Mouse (Mus musculus) CH12F3 (cell line): ENCODE results near the gene Uhrf1bp1l.
"Not testable (repeated sequence)": the region's sequence is repeated elsewhere in the genome, so short reads cannot be mapped to it uniquely, and the experiment has no call there.

Experiments
- in situ Hi-C: fragments of 300-500 bp; cut with MboI; formaldehyde crosslinking; loops from 2 replicates; pipeline ENCODE4 v1.14.3; 2020; ENCODE audit warnings: low sequenced_read_pairs

Uhrf1bp1l gene

DNA sequence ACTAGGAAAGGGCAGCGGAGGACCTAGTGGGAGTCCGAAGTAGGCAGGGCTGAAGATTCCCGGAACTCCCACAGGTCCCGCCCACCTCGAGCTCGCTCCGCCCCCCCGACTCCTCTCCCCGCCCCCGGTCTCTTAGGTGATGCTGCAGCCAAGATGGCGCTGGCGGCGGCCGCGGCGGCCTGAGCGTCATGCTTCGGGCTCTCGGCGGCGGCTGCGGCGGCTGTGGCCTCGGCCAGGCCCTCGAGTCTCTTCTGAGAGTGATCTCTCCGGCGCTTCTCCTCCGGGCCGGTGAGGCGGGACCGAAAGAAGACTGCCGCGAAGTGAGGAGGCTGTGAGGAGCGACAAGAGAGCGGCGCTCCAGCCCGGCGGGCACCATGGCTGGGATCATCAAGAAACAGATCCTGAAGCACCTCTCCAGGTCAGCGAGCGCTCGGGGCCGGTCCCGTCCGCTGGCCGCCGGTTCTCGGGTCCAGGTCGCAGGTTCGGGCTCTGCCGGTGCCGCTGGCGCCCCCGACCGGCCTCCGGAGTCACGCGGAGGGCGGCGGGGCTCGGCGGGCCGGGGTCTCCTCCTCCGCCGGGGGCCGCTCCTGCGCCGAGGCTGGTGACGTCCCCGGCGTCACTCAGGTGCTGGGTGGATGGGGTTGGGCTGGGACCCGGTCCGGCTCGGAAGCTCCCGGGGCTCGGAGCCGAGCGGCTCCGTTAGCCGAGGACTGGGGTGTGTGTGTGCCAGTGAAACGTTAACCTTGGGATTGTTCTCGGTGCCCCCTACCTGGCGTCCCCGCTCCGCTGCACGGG is at the start of gene Uhrf1bp1l:
Gene Uhrf1bp1l, plus strand, starts transcription at position 121 of the 795 bp plus-strand sequence.
- in situ Hi-C loops, result no loop called here

DNA sequence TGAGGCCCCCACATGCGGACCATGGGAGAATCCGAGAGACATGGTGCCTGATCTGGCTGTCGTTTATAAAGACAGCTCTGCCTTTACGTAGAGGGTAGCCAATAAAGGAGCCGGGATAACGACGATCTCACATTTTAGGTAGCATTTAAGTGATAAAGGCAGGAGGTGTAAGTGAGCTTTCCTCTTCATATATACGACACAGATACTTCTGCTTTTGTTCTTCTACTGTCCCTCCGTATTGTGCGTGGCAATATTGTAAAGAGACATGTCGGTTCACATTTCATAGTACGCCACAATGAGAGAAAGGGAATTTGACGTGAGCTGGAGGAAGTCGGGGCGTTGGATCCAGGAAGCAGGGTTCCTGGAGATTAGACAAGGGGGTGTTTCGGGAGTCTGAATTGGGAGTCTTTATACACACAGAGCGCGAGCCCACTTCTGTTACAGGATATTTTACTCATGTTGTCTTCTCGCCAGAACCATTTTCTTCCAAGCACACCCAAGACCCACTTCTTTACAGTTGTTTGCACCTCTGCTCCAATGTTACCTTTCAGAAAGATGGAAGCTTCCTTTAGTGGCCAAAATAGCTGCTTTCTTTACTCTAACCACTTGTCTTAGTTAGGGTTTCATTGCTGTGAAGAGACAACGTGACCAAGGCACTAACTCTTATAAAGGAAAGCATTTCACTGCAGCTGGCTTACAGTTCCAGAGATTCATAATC is 49.4 kb upstream of the Uhrf1bp1l start:
- in situ Hi-C loops, result no loop called here

DNA sequence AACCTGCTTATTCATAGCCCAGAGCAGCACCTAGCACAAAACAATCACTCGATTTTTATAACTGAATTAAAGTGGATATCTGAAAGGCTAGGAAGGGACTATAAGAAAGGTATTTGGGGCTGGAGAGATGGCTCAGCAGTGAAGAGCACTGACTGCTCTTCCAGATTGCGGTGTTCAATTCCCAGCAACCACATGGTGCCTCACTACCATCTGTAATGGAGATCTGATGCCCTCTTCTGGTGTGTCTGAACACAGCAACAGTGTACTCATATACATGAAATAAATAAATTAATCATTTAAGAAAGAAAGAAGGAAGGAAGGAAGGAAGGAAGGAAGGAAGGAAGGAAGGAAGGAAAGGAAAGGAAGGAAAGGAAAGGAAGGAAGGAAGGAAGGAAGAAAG is 48.5 kb upstream of the Uhrf1bp1l start:
- in situ Hi-C loops, result not testable (repeated sequence)

DNA sequence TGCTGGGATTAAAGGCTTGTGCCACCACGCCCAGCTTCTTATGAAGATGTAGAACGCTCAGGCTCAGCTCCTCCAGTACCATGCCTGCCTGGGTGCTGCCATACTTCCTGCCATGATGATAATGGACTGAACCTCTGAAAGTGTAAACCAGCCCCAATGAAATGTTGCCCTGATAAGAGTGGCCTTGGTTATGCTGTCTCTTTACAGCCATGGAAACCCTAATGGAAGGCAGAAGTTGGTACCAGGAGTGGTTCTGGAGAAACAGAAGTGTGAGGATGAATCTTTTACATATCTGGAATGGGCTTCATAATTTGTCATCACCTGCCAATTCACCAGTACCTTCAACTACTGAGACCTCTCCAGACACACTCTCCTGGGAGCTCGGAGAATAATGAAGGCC is 46.8 kb upstream of the Uhrf1bp1l start:
- in situ Hi-C loops, result no loop called here

DNA sequence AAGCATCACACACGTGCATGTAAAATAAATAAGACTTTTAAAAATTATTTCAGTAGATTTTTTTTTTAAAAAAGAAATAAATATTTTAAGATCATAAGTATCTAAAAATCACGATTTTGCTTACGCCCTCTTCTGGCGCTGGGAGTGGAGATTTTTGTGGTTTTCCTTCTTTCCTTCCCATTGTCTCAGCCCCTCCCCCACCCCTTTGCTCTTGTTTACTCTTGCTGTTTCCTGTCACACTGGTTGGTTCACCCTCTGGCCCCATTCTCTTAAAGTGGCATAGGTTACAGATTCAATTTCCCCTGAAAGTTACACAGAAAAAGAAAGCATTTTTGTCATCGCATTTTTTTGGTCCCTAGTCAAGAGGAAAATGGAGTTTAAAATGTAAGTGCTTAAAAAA is 41.7 kb upstream of the Uhrf1bp1l start:
- in situ Hi-C loops, result no loop called here

DNA sequence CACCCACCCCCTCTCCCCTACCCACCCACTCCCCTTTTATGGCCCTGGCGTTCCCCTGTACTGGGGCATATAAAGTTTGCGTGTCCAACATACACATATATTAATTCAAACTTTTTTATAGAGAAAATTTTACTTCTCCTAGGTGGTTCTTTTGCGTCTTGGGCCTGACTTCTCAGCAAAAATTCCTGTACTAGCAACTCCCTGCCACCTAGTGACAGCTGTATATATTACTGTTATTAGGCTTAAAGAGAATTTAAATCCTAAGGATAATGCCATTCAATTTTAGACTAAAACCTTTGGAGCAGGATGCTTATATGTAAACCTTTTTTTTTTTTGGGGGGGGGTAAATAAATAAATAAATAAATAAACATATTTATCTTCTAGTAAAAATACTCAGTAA is 37.4 kb upstream of the Uhrf1bp1l start:
- in situ Hi-C loops, result no loop called here

GRCm38 (mm10) chr10:89708720-89709119 is 36.1 kb upstream of the Uhrf1bp1l start:
- in situ Hi-C loops, result no loop called here

DNA sequence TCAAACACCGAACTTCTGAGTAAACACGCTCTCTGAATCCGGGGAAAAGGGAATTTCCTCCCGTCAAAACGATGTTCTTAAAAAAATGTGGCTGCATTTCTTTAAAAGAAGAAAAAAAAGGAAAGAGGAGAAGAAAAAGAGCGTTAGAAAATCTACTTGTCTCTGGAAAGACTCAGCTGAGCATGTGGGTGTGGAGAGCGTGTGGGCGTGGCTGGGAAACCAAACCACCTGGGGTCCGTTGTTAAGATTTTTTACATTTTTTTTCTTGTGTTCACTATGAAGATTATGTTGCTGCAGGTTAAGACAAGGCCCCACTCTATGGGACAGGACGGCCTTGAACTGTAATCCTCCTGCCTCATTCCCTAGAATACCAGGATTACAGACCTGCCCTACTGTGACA is 29.9 kb upstream of the Uhrf1bp1l start:
- in situ Hi-C loops, result no loop called here

DNA sequence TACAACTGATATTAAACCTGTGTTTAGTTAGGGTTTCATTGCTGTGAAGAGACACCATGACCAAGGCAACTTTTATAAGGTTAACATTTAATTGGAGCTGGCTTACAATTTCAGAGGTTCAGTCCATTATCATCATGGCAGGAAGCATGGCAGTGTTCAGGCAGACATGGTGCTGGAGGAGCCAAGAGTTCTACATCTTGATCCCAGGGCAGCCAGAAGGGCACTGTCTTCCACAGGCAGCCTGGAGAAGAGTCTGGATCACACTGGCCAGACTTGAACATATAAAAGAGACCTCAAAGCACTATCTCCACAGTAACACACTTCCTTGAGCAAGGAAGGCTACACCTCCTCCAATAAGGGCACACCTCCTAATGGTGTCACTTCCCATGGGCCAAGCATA is 24.5 kb upstream of the Uhrf1bp1l start:
- in situ Hi-C loops, result no loop called here

GRCm38 (mm10) chr10:89720796-89721195 is 24.0 kb upstream of the Uhrf1bp1l start:
- in situ Hi-C loops, result no loop called here

DNA sequence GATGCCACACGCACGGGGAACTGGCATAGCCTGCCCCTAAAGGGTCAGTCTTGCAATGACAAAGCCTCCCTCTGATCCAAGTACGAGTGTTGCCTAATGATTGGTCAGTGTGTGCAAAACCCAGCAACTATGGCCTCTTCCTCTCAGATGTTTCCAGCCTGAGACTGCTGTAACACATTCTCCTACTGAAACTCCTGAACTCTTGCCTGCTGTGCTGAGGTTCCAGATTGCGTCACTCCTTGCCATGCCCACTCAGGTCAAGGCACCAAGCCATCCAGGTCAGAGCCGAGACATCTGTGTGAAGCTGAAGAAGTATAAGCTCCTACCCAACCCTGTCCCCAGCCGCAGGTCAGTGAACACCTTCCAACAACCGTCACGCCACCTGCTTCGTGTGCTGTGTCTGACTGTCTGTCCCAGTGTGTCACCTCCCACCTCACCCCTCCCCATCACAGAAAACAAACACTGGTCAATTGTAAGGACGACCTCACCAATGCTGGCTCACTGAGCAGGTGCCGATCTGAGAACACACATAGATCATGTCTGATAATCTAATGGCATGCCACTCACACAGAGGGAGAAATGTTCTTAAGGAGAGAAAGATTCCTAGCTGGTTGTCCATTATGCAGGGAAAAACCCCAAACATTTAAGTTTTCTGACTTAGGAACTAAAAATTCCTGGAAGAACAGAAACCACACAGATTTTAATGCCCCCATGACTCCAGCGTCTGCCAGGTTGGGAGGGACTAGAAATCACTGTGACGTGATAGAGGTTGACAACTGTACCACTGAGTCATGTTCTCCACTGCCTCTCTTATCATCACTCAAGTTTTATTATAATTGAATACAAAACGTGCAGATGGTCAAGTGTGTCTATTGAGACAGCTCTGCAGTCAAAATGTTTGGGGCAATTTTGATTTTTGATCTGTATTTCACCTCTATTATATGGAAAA is 22.3 kb upstream of the Uhrf1bp1l start:
- in situ Hi-C loops, result no loop called here

- in situ Hi-C loops, result no loop called here
These were observed 14.4 kb upstream of the Uhrf1bp1l start for GRCm38 (mm10) chr10:89730386-89730785.

GRCm38 (mm10) chr10:89731341-89731740 is 13.4 kb upstream of the Uhrf1bp1l start:
- in situ Hi-C loops, result no loop called here

GRCm38 (mm10) chr10:89732001-89732794 is 12.6 kb upstream of the Uhrf1bp1l start, which contains the start of gene Actr6:
TSS of gene Actr6 (minus strand) at chr10:89732295.
- in situ Hi-C loops, result no loop called here

- in situ Hi-C loops, result no loop called here
These were observed 7.7 kb upstream of the Uhrf1bp1l start for GRCm38 (mm10) chr10:89737092-89737491.

DNA sequence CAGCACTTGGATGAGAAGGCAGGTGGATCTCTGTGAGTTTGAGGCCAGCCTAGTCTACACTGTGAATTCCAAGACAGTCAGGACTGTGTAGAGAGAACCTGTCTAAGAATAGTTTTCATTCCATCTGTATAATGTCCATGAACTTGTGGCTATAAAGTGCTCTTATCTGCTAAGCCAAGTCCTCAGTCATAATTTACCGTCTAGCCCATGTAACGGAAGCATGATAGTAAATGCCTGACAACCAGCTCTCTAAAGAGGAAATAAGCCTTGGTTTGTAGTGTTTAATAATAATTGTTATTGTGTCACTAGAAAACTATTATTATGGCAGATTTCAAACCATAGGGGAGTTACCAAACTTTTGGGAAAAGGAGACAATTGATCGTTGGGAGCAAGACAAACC is 6.9 kb upstream of the Uhrf1bp1l start:
- in situ Hi-C loops, result no loop called here

DNA sequence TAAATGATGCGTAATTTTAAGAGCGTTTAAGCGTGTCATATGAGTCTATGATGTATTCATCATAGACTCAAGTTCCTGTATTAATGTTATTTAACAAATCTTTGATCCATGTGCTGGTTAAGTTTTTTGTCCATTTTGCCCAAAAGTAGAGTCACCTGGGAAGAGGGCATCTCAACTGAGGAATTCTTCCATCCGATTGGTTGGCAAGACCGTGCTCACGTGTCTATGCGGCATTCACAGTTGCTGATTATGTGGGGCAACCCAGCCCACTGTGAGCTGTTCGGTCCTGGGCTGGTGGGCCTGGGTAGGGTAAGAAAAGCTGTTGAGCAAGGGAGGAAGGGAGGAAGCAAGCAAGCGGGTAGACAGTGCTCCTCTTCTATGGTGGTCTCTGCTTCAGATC is 6.4 kb upstream of the Uhrf1bp1l start:
- in situ Hi-C loops, result no loop called here

DNA sequence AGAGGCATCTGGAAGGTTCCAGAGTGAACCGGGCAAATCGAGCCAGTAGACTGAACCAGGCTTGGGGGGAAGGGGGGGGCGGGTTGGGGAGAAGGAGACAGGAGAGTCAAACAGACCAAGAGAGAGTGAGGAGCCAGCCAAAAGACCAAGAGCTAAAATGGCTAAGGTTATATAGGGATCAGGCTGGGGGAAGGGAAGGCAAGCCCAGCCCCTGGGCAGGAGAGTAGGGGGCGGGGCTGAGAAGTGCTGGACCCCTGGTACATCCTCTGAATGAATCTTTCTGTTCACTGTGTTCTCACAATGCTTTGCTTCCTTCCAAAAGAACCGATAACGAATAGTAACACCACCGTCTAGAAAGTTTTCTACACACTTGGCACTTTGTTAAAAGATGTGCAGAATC is 5.1 kb upstream of the Uhrf1bp1l start:
- in situ Hi-C loops, result no loop called here

DNA sequence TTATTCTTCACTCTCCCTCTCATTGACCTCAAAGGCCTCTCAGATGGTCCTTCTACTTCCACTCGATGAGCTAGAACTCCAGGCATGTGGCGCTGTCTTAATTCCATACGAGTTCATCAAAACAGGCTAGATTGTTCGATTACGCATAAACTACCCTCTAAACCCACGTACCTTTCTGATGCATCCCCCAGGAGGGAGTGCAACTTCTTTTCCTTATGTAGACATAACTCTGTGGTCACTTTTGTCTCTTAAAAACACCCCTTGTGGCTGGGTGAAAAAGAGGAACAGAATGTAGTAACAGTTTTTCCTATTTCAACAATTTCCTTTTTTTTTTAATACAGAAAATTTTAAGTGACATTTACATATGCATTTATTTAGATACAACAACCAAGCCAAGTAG is 3.8 kb upstream of the Uhrf1bp1l start:
- in situ Hi-C loops, result no loop called here

DNA sequence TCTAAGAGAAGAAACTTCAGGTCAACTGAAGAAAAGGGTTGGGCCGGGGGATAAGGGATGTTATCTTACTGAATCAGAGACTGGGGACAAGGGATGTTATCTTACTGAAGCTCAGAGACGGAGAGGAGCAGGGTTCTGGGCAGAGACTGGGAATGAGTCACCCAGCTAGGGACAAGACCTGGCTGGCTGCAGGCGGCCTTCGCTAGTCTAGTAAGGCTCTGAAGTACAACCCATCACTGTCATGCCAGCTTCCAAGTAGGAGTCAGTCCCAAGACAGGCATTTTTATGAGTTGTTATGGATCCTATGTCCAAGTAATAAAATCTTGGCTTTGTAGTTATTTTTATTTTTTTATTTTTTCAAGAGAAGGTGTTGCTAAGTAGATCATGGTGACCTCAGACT is 1.5 kb upstream of the Uhrf1bp1l start:
- in situ Hi-C loops, result no loop called here
